Mouse (Mus musculus) C2C12 (cell line): ENCODE measurements around the gene Isg20l2.

ENCODE experiments used
- CEBPB ChIP-seq: IDR thresholded peaks from one replicate; pipeline ENCODE4 v1.6.1; 2011; ENCODE audit warnings: low read depth, mild to moderate bottlenecking, control low read depth, moderate library complexity
- CTCF ChIP-seq: IDR thresholded peaks from one replicate; pipeline ENCODE4 v1.5.1; 2011; ENCODE audit not compliant: control insufficient read depth, insufficient read depth, insufficient read length
- USF1 ChIP-seq: IDR thresholded peaks from one replicate; pipeline ENCODE4 v1.6.1; 2011; ENCODE audit warnings: low read depth, mild to moderate bottlenecking, control low read depth, moderate library complexity

GRCm38 (mm10) chr3:87893367-87893905 is 36.7 kb upstream of the Isg20l2 start:
- TF ChIP-seq USF1 (no peak), CTCF (no peak), CEBPB (no peak)
